Mouse (Mus musculus) embryonic fibroblast, embryonic 13.5 days (primary cell): Measurements from ENCODE around the gene Rpl12.

Experiments
- CTCF ChIP-seq: IDR thresholded peaks from 2 replicates; pipeline ENCODE4 v1.5.1; 2011; ENCODE audit warnings: mild to moderate bottlenecking, control low read depth, low read length, moderate library complexity, borderline replicate concordance; ENCODE audit not compliant: insufficient read depth
- POLR2A ChIP-seq: IDR thresholded peaks from 2 replicates; pipeline ENCODE4 v1.6.1; 2011; ENCODE audit warnings: low read depth, mild to moderate bottlenecking, control low read depth, low read length, moderate library complexity

DNA sequence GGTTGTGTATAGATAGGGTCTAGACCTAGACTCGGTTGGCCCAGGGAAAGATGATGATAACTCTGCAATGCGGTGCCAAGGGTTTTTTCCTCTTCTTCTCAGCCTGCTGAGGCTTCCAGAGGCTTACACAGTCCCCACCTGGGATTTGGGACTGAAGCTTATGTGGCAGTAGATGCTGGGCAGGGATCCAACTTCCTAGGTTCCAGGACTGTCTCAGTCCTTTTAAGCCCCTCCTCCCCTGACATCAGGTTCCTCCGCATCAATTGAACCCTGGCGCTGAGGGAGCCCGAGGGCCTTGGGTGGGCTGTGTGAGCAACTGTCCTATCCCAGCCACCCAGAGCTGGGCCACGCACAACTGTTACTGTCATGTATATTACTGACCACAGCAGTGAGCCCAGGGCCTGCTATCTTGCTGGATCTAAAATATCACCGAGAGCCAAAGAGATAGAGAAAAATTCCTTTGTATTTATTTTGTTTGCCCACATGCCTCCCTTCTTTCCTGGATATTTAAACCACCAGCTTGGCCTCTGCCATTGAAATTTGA is 49.6 kb upstream of the Rpl12 start:
- no peak for TF ChIP-seq CTCF
- no peak for TF ChIP-seq POLR2A
